ENCODE assay signal across 7 mouse cellular contexts in the genomic region with DNA sequence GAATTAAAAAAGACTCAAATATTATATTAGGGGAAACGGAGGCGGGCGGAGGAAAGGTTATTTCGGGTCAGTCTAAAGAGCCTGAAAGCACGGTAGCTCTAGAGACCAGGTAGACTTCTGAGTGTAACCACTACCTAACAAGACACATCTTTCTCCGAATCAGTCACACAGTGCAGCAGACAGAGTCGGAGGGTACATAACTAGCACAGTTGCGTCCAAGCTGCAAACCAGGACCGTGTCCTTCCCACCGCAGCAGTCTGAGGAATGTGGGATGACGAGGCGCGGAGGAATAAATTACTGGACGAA. TPM values are rescaled to one million over a fixed set of nuclear protein-coding genes. Genes with fewer than 3 reads are reported as not detected.
A peak's percentile ranks its signal among the peaks of the same experiment; 100 is the strongest.
DNase-seq lines count a peak whose midpoint lies in the region; ATAC-seq and TF ChIP-seq lines count a peak whose summit lies in the region.

No protein-coding gene starts in this region.

- TF ChIP-seq EP300 in liver, embryonic 14.5 days (IDR thresholded peaks at IDR 0.05; ENCODE audit: low read depth), result no peak

- no peaks in the 10 kb centered on the region for H3K36me3 ChIP-seq in spleen, adult 2 months (ENCODE audit: control insufficient read depth, insufficient read depth, low read length)
- no peaks in the 10 kb centered on the region for H3K36me3 ChIP-seq in forebrain, embryonic 16.5 days (ENCODE audit: control insufficient read depth, insufficient read depth)
- H3K36me3 ChIP-seq in liver, embryonic 14.5 days (replicated peaks; ENCODE audit: control insufficient read depth, insufficient read depth, low read depth), result no peaks in the 10 kb centered on the region

- WGBS in spleen, adult 2 months, result 9% methylated on average over 14 of the region's 14 CpGs
- WGBS in forebrain, embryonic 16.5 days, result 21% methylated on average over 14 of the region's 14 CpGs
- 13% methylated on average over 14 of the region's 14 CpGs for WGBS in liver, embryonic 14.5 days (ENCODE audit: insufficient replicate concordance)

- H3K4me2 ChIP-seq in forebrain, embryonic 16.5 days (ENCODE audit: low read length), result peak overlapping the region; percentile 89
- H3K4me2 ChIP-seq in liver, embryonic 14.5 days (ENCODE audit: low read depth), result peak overlapping the region; percentile 93

- H3K27ac ChIP-seq in spleen, adult 2 months (ENCODE audit: insufficient read depth, low read length), result peak overlapping the region; percentile 84
- H3K27ac ChIP-seq in forebrain, embryonic 16.5 days (ENCODE audit: low read length), result peak overlapping the region; percentile 86
- H3K27ac ChIP-seq in liver, embryonic 14.5 days, result peak overlapping the region; percentile 79

- no peaks in the 10 kb centered on the region for H3K9me3 ChIP-seq in forebrain, embryonic 16.5 days (ENCODE audit: control insufficient read depth, low read length)
- no peaks in the 10 kb centered on the region for H3K9me3 ChIP-seq in liver, embryonic 14.5 days (ENCODE audit: control insufficient read depth, low read length)

- TF ChIP-seq CTCF in spleen, adult 2 months (IDR thresholded peaks at IDR 0.05; ENCODE audit: extremely low read depth, insufficient read depth, insufficient read length, insufficient replicate concordance), result no peak
- no peak for TF ChIP-seq CTCF in liver, embryonic 14.5 days (IDR thresholded peaks at IDR 0.05; ENCODE audit: low read depth)

- peaks cover 2% of the 10 kb centered on the region; the same call in 1 of the 2 replicates for H3K4me1 ChIP-seq in spleen, adult 2 months (ENCODE audit: control insufficient read depth, insufficient read depth, insufficient read length)
- H3K4me1 ChIP-seq in forebrain, embryonic 16.5 days (replicated peaks; ENCODE audit: control insufficient read depth, insufficient read depth, low read length), result peaks cover 15% of the 10 kb centered on the region
- H3K4me1 ChIP-seq in liver, embryonic 14.5 days (replicated peaks; ENCODE audit: control insufficient read depth in 2 of 2, insufficient read depth in 2 of 2, low read length in 1 of 2), result peaks cover 2 to 13% of the 10 kb centered on the region in 2 experiments; a peak in 3 of 4 replicates

- intact Hi-C loops in left cerebral cortex, postnatal 36 days (cut with DNase I), result loop anchor here (5.0 kb wide), 1 partner anchor 188 kb away; the partner anchor contains the start of gene Ube2g1

- peak; percentile 34 for ATAC-seq in forebrain, embryonic 16.5 days
- peak; percentile 3; the same call in 1 of the 2 replicates for ATAC-seq in liver, embryonic 14.5 days (ENCODE audit: insufficient read depth)

- no peak for DNase-seq in spleen, adult 2 months (ENCODE audit: low read depth in 1 of 2, low spot score in 2 of 2)
- DNase-seq in spleen, postnatal 4 days (ENCODE audit: low spot score in 2 of 2), result no peak
- peak in 1 of 3 experiments; percentile 5 for DNase-seq in liver, embryonic 14.5 days (ENCODE audit: low read depth in 3 of 3, low spot score in 3 of 3)
- DNase-seq in adipocyte (ENCODE audit: low spot score), result no peak
- DNase-seq in yolk sac, embryonic 10.5 days (ENCODE audit: low spot score), result no peak
- no peak for DNase-seq in left cerebral cortex, postnatal 36 days (ENCODE audit: low spot score in 2 of 2)

- peak overlapping the region; percentile 88 for H3K9ac ChIP-seq in forebrain, embryonic 16.5 days (replicated peaks; ENCODE audit: low read depth, low read length)
- peak overlapping the region; percentile 90 for H3K9ac ChIP-seq in liver, embryonic 14.5 days (replicated peaks)

- H3K4me3 ChIP-seq in spleen, adult 2 months (ENCODE audit: extremely low read depth, insufficient read depth, insufficient read length), result peak overlapping the region; percentile 67
- H3K4me3 ChIP-seq in forebrain, embryonic 16.5 days (replicated peaks; ENCODE audit: low read length), result peak overlapping the region; percentile 75
- H3K4me3 ChIP-seq in liver, embryonic 14.5 days (ENCODE audit: insufficient read depth in 1 of 2, low read depth in 2 of 2, low read length in 2 of 2), result peak overlapping the region; percentile 68 to 89

- TF ChIP-seq POLR2A in spleen, adult 2 months (IDR thresholded peaks at IDR 0.05; ENCODE audit: low read depth, low read length), result no peak

- no peaks in the 10 kb centered on the region for H3K27me3 ChIP-seq in spleen, adult 2 months (ENCODE audit: control insufficient read depth, insufficient read depth, low read length)
- no peaks in the 10 kb centered on the region for H3K27me3 ChIP-seq in forebrain, embryonic 16.5 days (replicated peaks; ENCODE audit: control insufficient read depth, insufficient read depth, low read length)
- no peaks in the 10 kb centered on the region for H3K27me3 ChIP-seq in liver, embryonic 14.5 days (ENCODE audit: control insufficient read depth, insufficient read depth, low read length)

RNA-seq across cellular contexts. Expression of gene Cyb5d2, which starts 0.8 kb away (rescaled TPM):
- 2.4 and 2.8 TPM in 2 replicates for polyA plus RNA-seq in spleen, adult 2 months (2012; rRNA removed)
- polyA plus RNA-seq in forebrain, embryonic 16.5 days (2015; fragmentation: Nextera tagmentation; extraction: Ambion mirVana), result 7.6 and 7.8 TPM in 2 replicates
- 1.7 and 2.0 TPM in 2 replicates for polyA plus RNA-seq in liver, embryonic 14.5 days (2012; rRNA removed)
- 1.7 and 2.8 TPM in 2 replicates for polyA plus RNA-seq in liver, embryonic 14.5 days (2014; fragmentation: Nextera tagmentation; extraction: Ambion mirVana)
- total RNA-seq in left cerebral cortex, postnatal 36 days (2021), result 10 to 100 TPM; 16.5 to 17.4 TPM

RNA-seq across cellular contexts. Expression of gene Zzef1, which starts 0.9 kb away (rescaled TPM):
- 27.4 and 29.3 TPM in 2 replicates for polyA plus RNA-seq in spleen, adult 2 months (2012; rRNA removed)
- 13.6 and 17.0 TPM in 2 replicates for polyA plus RNA-seq in forebrain, embryonic 16.5 days (2015; fragmentation: Nextera tagmentation; extraction: Ambion mirVana)
- polyA plus RNA-seq in liver, embryonic 14.5 days (2012; rRNA removed), result 5.1 TPM in 2 replicates
- 4.4 and 4.9 TPM in 2 replicates for polyA plus RNA-seq in liver, embryonic 14.5 days (2014; fragmentation: Nextera tagmentation; extraction: Ambion mirVana)
- total RNA-seq in left cerebral cortex, postnatal 36 days (2021), result 10 to 100 TPM; 38.1 to 50.0 TPM
